Mouse (Mus musculus): ENCODE measurements around the gene Olfr1342. TPM values are rescaled to one million over a fixed set of nuclear protein-coding genes. Genes with fewer than 3 reads are reported as not detected.

Gene Olfr1342
- not detected for polyA plus RNA-seq (2014; fragmentation: Illumina TruSeq; extraction: RNeasy Lipid Tissue Mini Kit (QIAGEN cat#74804); ENCODE audit: low read depth, low replicate concordance)

DNA sequence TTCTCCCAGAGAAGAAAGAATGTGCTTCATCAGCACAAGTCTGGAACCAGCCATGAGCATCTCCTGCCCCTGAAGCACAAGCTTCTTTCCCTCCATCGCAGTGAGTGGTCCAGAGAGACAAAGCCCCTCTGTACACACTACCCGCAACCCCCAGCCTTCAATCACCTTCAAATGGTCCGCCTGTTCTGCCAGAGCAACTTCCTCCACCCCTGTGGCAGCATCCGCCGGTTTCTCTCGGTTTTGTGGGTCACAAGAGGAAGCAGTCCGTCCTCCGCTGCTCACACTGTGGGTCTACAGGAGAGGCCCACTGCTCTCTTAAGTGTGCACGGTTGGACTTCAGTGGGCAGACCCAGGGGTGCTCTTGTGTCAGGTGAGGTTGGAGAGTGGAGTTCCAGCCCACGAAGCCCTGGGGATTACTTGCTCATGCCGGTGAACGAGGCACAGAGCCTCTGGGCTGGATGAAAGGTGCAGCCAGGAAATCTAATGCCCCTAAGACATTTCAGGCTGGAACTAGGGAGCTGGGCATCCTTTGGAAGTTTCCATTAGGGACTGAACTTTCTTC is at the start of gene Olfr1342:
Gene Olfr1342, minus strand, starts transcription at position 345 of the 562 bp plus-strand sequence.

GRCm38 (mm10) chr4:118731875-118732274 is 39.3 kb upstream of the Olfr1342 start, which contains the start of gene Olfr1339:
TSS of gene Olfr1339 (plus strand) at chr4:118732175.

GRCm38 (mm10) chr4:118719838-118720237 is 27.3 kb upstream of the Olfr1342 start, which contains the start of gene Olfr1340:
TSS of gene Olfr1340 (plus strand) at chr4:118720138.

GRCm38 (mm10) chr4:118703223-118703622 is 10.7 kb upstream of the Olfr1342 start, which contains the start of gene Olfr1341:
TSS of gene Olfr1341 (plus strand) at chr4:118703523.

GRCm38 (mm10) chr4:118658652-118659051 is 33.9 kb downstream of the Olfr1342 start, which contains the start of gene Olfr62:
TSS of gene Olfr62 (plus strand) at chr4:118658952.

Other genes with a start within 250 kb of the Olfr1342 start
- gene Mpl, start 235.2 kb downstream of the Olfr1342 start, polyA plus RNA-seq (2014; fragmentation: Illumina TruSeq; extraction: RNeasy Lipid Tissue Mini Kit (QIAGEN cat#74804); ENCODE audit: low read depth, low replicate concordance): not detected
- 0.18 TPM for gene Tie1, start 202.7 kb downstream of the Olfr1342 start, polyA plus RNA-seq (2014; fragmentation: Illumina TruSeq; extraction: RNeasy Lipid Tissue Mini Kit (QIAGEN cat#74804); ENCODE audit: low read depth, low replicate concordance)
- gene 2610528J11Rik, start 165.8 kb downstream of the Olfr1342 start, polyA plus RNA-seq (2014; fragmentation: Illumina TruSeq; extraction: RNeasy Lipid Tissue Mini Kit (QIAGEN cat#74804); ENCODE audit: low read depth, low replicate concordance): not detected
- gene Tmem125, start 148.7 kb downstream of the Olfr1342 start, polyA plus RNA-seq (2014; fragmentation: Illumina TruSeq; extraction: RNeasy Lipid Tissue Mini Kit (QIAGEN cat#74804); ENCODE audit: low read depth, low replicate concordance): not detected
- gene Cfap57, start 72.0 kb downstream of the Olfr1342 start, polyA plus RNA-seq (2014; fragmentation: Illumina TruSeq; extraction: RNeasy Lipid Tissue Mini Kit (QIAGEN cat#74804); ENCODE audit: low read depth, low replicate concordance): 92.6 TPM
- 39.9 TPM for gene Ebna1bp2, start 72.0 kb downstream of the Olfr1342 start, polyA plus RNA-seq (2014; fragmentation: Illumina TruSeq; extraction: RNeasy Lipid Tissue Mini Kit (QIAGEN cat#74804); ENCODE audit: low read depth, low replicate concordance)
- gene Olfr62, start 33.8 kb downstream of the Olfr1342 start, polyA plus RNA-seq (2014; fragmentation: Illumina TruSeq; extraction: RNeasy Lipid Tissue Mini Kit (QIAGEN cat#74804); ENCODE audit: low read depth, low replicate concordance): 0.25 TPM
- gene Olfr1341, start 10.8 kb upstream of the Olfr1342 start, polyA plus RNA-seq (2014; fragmentation: Illumina TruSeq; extraction: RNeasy Lipid Tissue Mini Kit (QIAGEN cat#74804); ENCODE audit: low read depth, low replicate concordance): not detected
- not detected for gene Olfr1340, start 27.4 kb upstream of the Olfr1342 start, polyA plus RNA-seq (2014; fragmentation: Illumina TruSeq; extraction: RNeasy Lipid Tissue Mini Kit (QIAGEN cat#74804); ENCODE audit: low read depth, low replicate concordance)
- gene Olfr1339, start 39.4 kb upstream of the Olfr1342 start, polyA plus RNA-seq (2014; fragmentation: Illumina TruSeq; extraction: RNeasy Lipid Tissue Mini Kit (QIAGEN cat#74804); ENCODE audit: low read depth, low replicate concordance): not detected
- not detected for gene Olfr1338, start 66.0 kb upstream of the Olfr1342 start, polyA plus RNA-seq (2014; fragmentation: Illumina TruSeq; extraction: RNeasy Lipid Tissue Mini Kit (QIAGEN cat#74804); ENCODE audit: low read depth, low replicate concordance)
- gene Olfr1337, start 89.8 kb upstream of the Olfr1342 start, polyA plus RNA-seq (2014; fragmentation: Illumina TruSeq; extraction: RNeasy Lipid Tissue Mini Kit (QIAGEN cat#74804); ENCODE audit: low read depth, low replicate concordance): not detected
- gene Olfr1335, start 117.2 kb upstream of the Olfr1342 start, polyA plus RNA-seq (2014; fragmentation: Illumina TruSeq; extraction: RNeasy Lipid Tissue Mini Kit (QIAGEN cat#74804); ENCODE audit: low read depth, low replicate concordance): not detected
- 0.07 TPM for gene Olfr1333, start 143.5 kb upstream of the Olfr1342 start, polyA plus RNA-seq (2014; fragmentation: Illumina TruSeq; extraction: RNeasy Lipid Tissue Mini Kit (QIAGEN cat#74804); ENCODE audit: low read depth, low replicate concordance)
- not detected for gene Olfr1331, start 171.9 kb upstream of the Olfr1342 start, polyA plus RNA-seq (2014; fragmentation: Illumina TruSeq; extraction: RNeasy Lipid Tissue Mini Kit (QIAGEN cat#74804); ENCODE audit: low read depth, low replicate concordance)
- not detected for gene Olfr1330, start 195.8 kb upstream of the Olfr1342 start, polyA plus RNA-seq (2014; fragmentation: Illumina TruSeq; extraction: RNeasy Lipid Tissue Mini Kit (QIAGEN cat#74804); ENCODE audit: low read depth, low replicate concordance)
- gene Olfr1329, start 224.7 kb upstream of the Olfr1342 start, polyA plus RNA-seq (2014; fragmentation: Illumina TruSeq; extraction: RNeasy Lipid Tissue Mini Kit (QIAGEN cat#74804); ENCODE audit: low read depth, low replicate concordance): not detected
- gene Olfr1328, start 245.9 kb upstream of the Olfr1342 start, polyA plus RNA-seq (2014; fragmentation: Illumina TruSeq; extraction: RNeasy Lipid Tissue Mini Kit (QIAGEN cat#74804); ENCODE audit: low read depth, low replicate concordance): not detected

Data from testis, adult 10 weeks (tissue).